Mouse (Mus musculus) heart, embryonic 12.5 days (tissue): ENCODE results near the gene Vmn1r40. TPM values are rescaled to one million over a fixed set of nuclear protein-coding genes. Genes with fewer than 3 reads are reported as not detected.

Source experiments
- ATAC-seq: fragments of 200-750 bp; cut with Nextera tagmentation; 2 replicates; pipeline ENCODE4 v1.8.0; 2017; ENCODE audit warnings: moderate TSS enrichment, moderate library complexity; ENCODE audit not compliant: insufficient number of reproducible peaks, low FRiP score
- H3K27ac ChIP-seq: fragments of 300-500 bp; sonication (generic); 2 replicates; pipeline ENCODE4 v1.5.1; 2016; ENCODE audit warnings: mild to moderate bottlenecking, moderate library complexity; ENCODE audit not compliant: poor library complexity, severe bottlenecking
- H3K27me3 ChIP-seq: fragments of 300-500 bp; sonication (generic); replicated peaks from 2 replicates; pipeline ENCODE4 v1.6.1; 2016; ENCODE audit warnings: mild to moderate bottlenecking, moderate library complexity
- H3K36me3 ChIP-seq: fragments of 300-500 bp; sonication (generic); 2 replicates; pipeline ENCODE4 v1.6.1; 2016; ENCODE audit warnings: mild to moderate bottlenecking, moderate library complexity
- H3K4me1 ChIP-seq: fragments of 300-500 bp; sonication (generic); replicated peaks from 2 replicates; pipeline ENCODE4 v1.6.1; 2016; ENCODE audit warnings: mild to moderate bottlenecking
- H3K4me2 ChIP-seq: fragments of 300-500 bp; sonication (generic); 2 replicates; pipeline ENCODE4 v1.6.1; 2016; ENCODE audit warnings: mild to moderate bottlenecking, moderate library complexity
- H3K4me3 ChIP-seq: fragments of 300-500 bp; sonication (generic); 2 replicates; pipeline ENCODE4 v1.5.1; 2016; ENCODE audit warnings: mild to moderate bottlenecking
- H3K9ac ChIP-seq: fragments of 300-500 bp; sonication (generic); 2 replicates; pipeline ENCODE4 v1.6.1; 2016; ENCODE audit warnings: mild to moderate bottlenecking, moderate library complexity
- H3K9me3 ChIP-seq: fragments of 300-500 bp; sonication (generic); replicated peaks from 2 replicates; pipeline ENCODE4 v1.6.1; 2016; ENCODE audit warnings: mild to moderate bottlenecking, moderate library complexity
- WGBS: fragments of 180-500 bp; shearing (Covaris S2); methylation state at CpG from one replicate; pipeline ENCODE4 v1.1.7; 2016; 5-methylcytosine and 5-hydroxymethylcytosine counted together
- polyA plus RNA-seq: library from polyadenylated mRNA; unstranded; fragments of >200 nt; fragmentation: Nextera tagmentation; extraction: Ambion mirVana; gene quantifications from 2 replicates; pipeline ENCODE4 v1.2.1, GENCODE M21; 2016

Gene Vmn1r40
- polyA plus RNA-seq, result not detected in 2 replicates

DNA sequence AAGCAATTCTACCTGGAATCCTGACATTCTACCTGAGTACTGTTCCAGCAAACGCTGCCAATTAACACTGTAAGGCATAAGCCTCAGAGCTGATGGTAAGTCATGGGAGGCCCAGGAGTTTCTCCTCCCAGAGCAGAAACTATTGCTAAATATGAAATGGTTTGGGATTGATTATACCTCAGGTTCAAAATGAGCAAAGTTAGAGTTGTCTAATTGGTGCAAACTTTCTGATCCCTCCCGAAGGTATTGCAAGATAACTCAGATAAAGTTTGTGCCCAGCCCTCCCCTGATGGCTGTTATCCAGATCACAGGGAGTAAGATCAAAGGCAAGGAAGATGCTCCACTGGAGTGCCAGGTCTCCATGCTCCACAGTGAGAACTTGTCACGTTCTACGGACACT, at the start of gene Vmn1r40:
Gene Vmn1r40, plus strand, starts transcription at position 301 of the 400 bp plus-strand sequence.
- no peak within 1 kb of the TSS for H3K9ac ChIP-seq
- H3K27ac ChIP-seq, result no peak within 1 kb of the TSS
- no peak within 1 kb of the TSS for H3K4me2 ChIP-seq
- no peaks in the 10 kb centered on the region for H3K27me3 ChIP-seq
- H3K9me3 ChIP-seq, result peaks cover 8% of the 10 kb centered on the region; the same call in 1 of the 2 replicates
- 75% methylated on average over 4 of the region's 4 CpGs for WGBS
- no peaks in the 10 kb centered on the region for H3K4me1 ChIP-seq
- no peak for ATAC-seq
- no peak within 1 kb of the TSS for H3K4me3 ChIP-seq
- no peaks in the 10 kb centered on the region for H3K36me3 ChIP-seq

DNA sequence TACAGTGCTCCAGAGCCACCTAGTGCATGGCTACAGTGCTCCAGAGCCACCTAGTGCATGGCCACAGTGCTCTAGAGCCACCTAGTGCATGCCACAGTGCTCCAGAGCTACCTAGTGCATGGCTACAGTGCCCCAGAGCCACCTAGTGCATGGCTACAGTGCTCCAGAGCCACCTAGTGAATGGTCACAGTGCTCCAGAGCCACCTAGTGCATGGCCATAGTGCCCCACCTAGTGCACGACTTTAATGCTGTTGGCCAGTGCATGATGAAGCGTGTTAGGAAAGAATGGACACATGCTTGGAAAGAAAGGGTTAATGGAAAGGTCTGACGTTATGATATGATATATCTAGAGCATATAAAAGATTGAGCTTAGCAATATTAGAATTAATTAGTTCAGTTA, 49.0 kb upstream of the Vmn1r40 start:
- 76% methylated on average over 3 of the region's 3 CpGs for WGBS
- H3K4me1 ChIP-seq, result peaks cover 13% of the 10 kb centered on the region; the same call in 1 of the 2 replicates

DNA sequence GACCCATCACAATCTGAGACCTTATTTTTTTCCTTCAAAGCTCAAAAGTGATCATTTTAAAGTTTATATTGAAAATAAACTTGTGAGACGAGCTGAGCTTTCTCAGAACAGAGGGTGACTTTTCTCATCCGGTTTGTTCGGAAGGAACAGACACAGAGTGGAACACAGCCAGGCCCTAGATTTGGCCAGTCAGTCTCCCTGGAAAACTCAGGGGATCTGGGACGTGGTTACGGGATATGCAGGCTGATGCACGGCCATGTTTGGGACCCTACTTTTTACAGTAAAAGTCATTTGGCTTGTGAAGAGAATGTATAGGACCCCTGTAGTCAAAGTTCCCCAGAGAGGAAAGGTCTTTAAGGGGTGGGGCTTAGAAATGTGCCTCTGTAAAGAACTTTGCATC, 48.4 kb upstream of the Vmn1r40 start:
- no peak for ATAC-seq
- Histone ChIP-seq H3K9ac (no peak overlapping the region), H3K27ac (no peak overlapping the region), H3K27me3 (no peaks in the 10 kb centered on the region), H3K4me3 (no peak overlapping the region), H3K4me2 (no peak overlapping the region), H3K36me3 (peaks cover 8% of the 10 kb centered on the region), H3K4me1 (peaks cover 13% of the 10 kb centered on the region; the same call in 1 of the 2 replicates), H3K9me3 (no peaks in the 10 kb centered on the region; the same call in 1 of the 2 replicates)
- WGBS, result 82% methylated on average over 6 of the region's 6 CpGs

More for the DNA sequence above, 49.0 kb upstream of the Vmn1r40 start:
- Histone ChIP-seq H3K4me3 (no peak overlapping the region), H3K27ac (no peak overlapping the region), H3K4me2 (no peak overlapping the region), H3K9ac (no peak overlapping the region), H3K27me3 (no peaks in the 10 kb centered on the region), H3K36me3 (peaks cover 2% of the 10 kb centered on the region), H3K9me3 (no peaks in the 10 kb centered on the region)
- ATAC-seq, result no peak

DNA sequence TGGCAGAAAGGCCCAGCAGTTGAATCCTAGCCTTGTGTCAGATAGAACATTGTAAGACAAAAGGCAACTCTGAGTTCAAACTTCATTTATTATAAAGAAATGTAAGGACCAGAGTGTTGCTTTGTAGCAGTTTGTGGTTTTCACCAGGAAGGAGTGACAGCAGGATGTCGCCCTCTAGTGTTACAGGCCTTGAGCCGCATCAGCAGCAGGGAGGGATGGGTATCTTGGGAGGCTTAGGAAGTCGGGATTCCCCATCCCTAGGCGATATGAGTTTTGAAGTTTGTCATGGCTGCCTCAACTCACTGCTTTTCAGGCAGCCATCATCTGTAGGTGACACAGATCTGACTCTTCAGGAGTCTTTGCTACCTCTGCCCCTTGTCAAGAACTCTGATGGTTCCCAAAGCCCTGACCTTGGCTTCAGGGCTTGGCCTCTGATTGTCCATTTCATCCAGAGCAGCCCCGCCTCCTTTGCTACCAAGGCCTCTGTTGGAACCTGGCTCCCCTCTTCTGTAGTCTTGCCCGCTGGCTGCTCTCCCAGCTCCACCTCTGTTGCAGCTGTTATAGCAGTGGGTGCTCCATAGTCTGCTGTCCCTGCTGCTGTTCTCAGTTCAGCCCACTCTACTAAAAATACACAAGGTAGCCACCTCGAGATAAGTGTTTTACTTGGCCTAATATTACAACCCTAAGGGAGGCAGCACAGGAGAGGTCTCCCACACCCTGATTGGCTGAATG, 47.5 kb upstream of the Vmn1r40 start:
- ATAC-seq, result no peak
- Histone ChIP-seq H3K9me3 (no peaks in the 10 kb centered on the region; the same call in 1 of the 2 replicates), H3K9ac (no peak overlapping the region), H3K4me1 (peaks cover 13% of the 10 kb centered on the region; the same call in 1 of the 2 replicates), H3K36me3 (peaks cover 12% of the 10 kb centered on the region), H3K27ac (peak overlapping the region; percentile 31; the same call in 1 of the 2 replicates), H3K4me3 (no peak overlapping the region), H3K27me3 (no peaks in the 10 kb centered on the region), H3K4me2 (no peak overlapping the region)
- 18% methylated on average over 7 of the region's 7 CpGs for WGBS

DNA sequence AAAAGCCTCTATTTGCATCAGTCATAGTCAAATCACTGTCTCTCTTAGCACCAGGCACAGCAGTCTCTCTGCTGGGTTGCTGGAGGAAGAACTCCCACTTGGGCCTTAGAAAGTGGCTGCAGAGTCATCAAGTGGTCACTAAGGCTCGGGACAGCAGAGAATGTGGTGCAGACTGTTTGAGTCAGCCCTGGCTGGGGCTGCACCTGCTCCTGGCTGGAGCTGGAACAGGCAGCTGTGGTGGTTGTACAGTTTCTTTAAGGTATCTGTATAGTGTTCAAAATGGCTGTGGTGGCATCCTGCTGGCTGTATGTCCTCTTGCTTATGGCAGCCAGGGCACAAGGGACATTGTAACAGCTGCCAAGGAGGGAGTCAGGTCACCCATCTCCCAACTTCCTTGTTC, 46.9 kb upstream of the Vmn1r40 start:
- H3K27ac ChIP-seq, result peak overlapping the region; percentile 31; the same call in 1 of the 2 replicates
- no peak overlapping the region for H3K4me3 ChIP-seq
- H3K27me3 ChIP-seq, result no peaks in the 10 kb centered on the region
- peaks cover 12% of the 10 kb centered on the region for H3K36me3 ChIP-seq
- H3K9me3 ChIP-seq, result no peaks in the 10 kb centered on the region; the same call in 1 of the 2 replicates
- no peak for ATAC-seq
- no peak overlapping the region for H3K4me2 ChIP-seq
- 41% methylated on average over 1 of the region's 1 CpGs for WGBS
- no peak overlapping the region for H3K9ac ChIP-seq
- H3K4me1 ChIP-seq, result peaks cover 16% of the 10 kb centered on the region; the same call in 1 of the 2 replicates

DNA sequence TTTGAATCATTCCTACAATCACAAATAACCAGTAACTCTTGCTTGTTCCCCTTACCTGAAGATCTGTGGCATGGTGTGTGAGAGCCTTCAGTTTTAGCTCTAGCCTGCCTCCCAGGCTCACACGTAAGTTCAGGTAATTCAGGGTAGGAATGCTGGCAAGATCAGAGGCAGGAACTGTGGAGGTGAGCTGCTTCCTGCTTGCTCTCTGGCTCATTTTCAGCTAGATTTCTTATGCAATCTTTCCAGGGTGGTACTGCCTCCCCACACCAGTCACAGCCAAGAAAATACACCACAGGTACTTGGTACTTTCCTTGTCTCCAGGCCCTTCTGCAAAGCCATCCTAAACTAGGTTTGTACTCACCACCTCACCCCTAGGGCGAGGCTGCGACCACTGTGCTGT, 44.8 kb upstream of the Vmn1r40 start:
- Histone ChIP-seq H3K9me3 (no peaks in the 10 kb centered on the region; the same call in 1 of the 2 replicates), H3K4me3 (no peak overlapping the region), H3K27ac (no peak overlapping the region), H3K9ac (no peak overlapping the region), H3K4me1 (peaks cover 18% of the 10 kb centered on the region), H3K27me3 (no peaks in the 10 kb centered on the region), H3K4me2 (no peak overlapping the region), H3K36me3 (peaks cover 12% of the 10 kb centered on the region)
- no peak for ATAC-seq
- whole genome bisulfite sequencing, result 87% methylated on average over 3 of the region's 3 CpGs

DNA sequence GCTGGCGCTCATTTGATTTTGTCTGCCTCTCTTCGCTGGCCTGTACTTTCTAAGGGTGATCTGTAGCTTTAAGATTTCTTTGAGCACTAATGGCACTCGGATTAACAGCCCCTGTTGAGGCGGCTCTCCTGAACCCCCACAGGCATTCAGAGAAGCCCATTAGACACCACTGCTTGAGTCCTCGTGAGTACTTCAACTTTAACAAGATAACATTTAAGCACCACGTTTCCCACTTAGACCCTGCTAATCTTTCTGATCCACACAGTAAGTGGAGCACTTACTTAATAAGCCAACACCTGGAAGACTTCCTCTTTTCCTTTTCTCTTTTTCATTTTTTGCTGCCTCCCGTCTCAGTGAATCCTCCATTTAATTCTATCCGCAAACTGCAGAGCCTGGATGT, 42.2 kb upstream of the Vmn1r40 start:
- peaks cover 12% of the 10 kb centered on the region for H3K36me3 ChIP-seq
- peaks cover 8% of the 10 kb centered on the region for H3K4me1 ChIP-seq
- H3K4me3 ChIP-seq, result no peak overlapping the region
- no peak for ATAC-seq
- H3K27me3 ChIP-seq, result no peaks in the 10 kb centered on the region
- H3K4me2 ChIP-seq, result no peak overlapping the region
- no peak overlapping the region for H3K9ac ChIP-seq
- WGBS, result 41% methylated on average over 8 of the region's 8 CpGs
- no peak overlapping the region for H3K27ac ChIP-seq
- H3K9me3 ChIP-seq, result no peaks in the 10 kb centered on the region; the same call in 1 of the 2 replicates

DNA sequence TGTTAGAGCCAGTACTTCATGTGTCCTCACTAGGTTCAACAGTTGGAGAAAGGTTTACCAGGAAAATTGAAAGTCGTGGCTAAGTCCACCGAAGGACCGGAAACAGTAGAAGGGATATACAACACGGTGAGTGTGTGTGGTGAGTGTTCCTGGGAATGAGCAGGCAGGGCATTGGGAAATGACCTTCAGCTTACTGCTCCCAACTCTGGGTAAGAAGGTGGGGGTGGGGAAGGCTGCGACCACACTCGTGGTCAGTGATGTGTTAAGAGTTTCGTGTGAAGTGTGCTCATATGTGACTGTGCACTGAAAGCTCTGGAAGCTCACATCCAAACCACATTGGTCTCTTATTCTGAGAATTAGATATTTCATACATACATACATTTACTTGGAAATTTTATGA, 41.7 kb upstream of the Vmn1r40 start:
- ATAC-seq, result no peak
- Histone ChIP-seq H3K4me2 (no peak overlapping the region), H3K9me3 (no peaks in the 10 kb centered on the region; the same call in 1 of the 2 replicates), H3K27me3 (no peaks in the 10 kb centered on the region), H3K36me3 (peaks cover 12% of the 10 kb centered on the region), H3K4me1 (peaks cover 4% of the 10 kb centered on the region; the same call in 1 of the 2 replicates), H3K9ac (no peak overlapping the region), H3K27ac (no peak overlapping the region), H3K4me3 (no peak overlapping the region)
- WGBS, result 71% methylated on average over 7 of the region's 7 CpGs

DNA sequence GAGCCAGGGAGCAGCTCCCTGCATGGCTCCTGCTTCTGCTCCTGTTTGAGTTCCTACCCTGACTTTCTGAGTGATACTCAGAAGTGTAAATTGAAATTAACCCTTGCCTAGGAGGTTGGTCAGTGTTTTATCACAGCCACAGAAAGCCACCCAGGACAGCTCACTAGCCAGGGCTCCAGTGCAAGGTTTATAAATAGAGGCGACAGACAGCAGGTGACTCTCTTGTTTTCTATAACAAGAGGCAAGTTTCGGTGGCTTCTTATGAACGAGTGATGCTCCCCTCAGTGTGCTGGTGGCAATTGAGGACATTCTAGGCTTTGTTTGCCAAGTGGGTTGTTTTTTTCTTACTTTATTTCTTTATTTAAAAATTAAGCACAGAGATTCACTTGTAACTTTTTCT, 40.4 kb upstream of the Vmn1r40 start:
- H3K9ac ChIP-seq, result no peak overlapping the region
- 42% methylated on average over 3 of the region's 3 CpGs for WGBS
- no peak overlapping the region for H3K4me2 ChIP-seq
- no peak for ATAC-seq
- no peaks in the 10 kb centered on the region for H3K27me3 ChIP-seq
- no peak overlapping the region for H3K27ac ChIP-seq
- H3K36me3 ChIP-seq, result peaks cover 12% of the 10 kb centered on the region
- peaks cover 4% of the 10 kb centered on the region; the same call in 1 of the 2 replicates for H3K4me1 ChIP-seq
- no peaks in the 10 kb centered on the region; the same call in 1 of the 2 replicates for H3K9me3 ChIP-seq
- H3K4me3 ChIP-seq, result no peak overlapping the region

DNA sequence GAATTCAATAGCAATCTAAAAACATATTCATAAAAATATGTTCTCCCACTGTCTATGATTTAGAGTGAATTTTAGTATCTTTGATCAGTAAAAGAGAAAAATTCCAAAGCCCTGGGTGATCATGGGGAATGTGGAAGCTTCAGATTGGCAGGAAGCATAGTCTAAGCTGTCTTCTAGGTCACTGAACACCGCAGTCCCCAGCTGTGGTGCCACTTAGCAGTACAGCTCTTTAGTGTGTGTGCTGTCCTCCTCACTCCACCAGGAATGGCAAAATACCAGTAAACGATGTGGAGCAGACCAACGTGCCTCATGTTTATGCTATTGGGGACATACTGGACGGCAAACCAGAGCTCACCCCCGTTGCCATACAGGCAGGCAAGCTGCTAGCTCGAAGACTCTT, 37.8 kb upstream of the Vmn1r40 start:
- no peak overlapping the region for H3K4me3 ChIP-seq
- H3K36me3 ChIP-seq, result peaks cover 8% of the 10 kb centered on the region; the same call in 1 of the 2 replicates
- no peak overlapping the region for H3K9ac ChIP-seq
- no peak overlapping the region for H3K4me2 ChIP-seq
- H3K4me1 ChIP-seq, result peaks cover 4% of the 10 kb centered on the region; the same call in 1 of the 2 replicates
- ATAC-seq, result no peak
- H3K27ac ChIP-seq, result no peak overlapping the region
- WGBS, result 81% methylated on average over 6 of the region's 6 CpGs
- no peaks in the 10 kb centered on the region for H3K9me3 ChIP-seq
- H3K27me3 ChIP-seq, result no peaks in the 10 kb centered on the region

DNA sequence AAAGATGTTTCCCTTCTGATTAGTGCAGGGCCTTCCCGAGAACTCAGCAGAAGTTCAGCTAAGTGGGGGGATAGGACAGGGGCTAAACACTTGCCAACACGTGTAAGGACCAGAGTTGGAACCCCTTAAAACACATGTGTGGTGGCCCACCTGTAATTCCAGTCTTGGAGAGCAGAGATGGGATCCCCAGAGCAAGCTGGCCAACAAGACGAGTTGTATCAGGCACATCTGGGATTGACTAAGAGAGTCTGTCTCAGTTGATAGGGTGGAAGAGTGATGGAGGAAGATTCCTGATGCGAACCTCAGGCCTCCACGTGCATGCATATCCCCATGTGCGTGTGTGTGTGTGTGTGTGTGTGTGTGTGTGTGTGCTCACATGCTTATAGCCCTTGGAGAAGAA, 35.9 kb upstream of the Vmn1r40 start:
- H3K27me3 ChIP-seq, result no peaks in the 10 kb centered on the region
- ATAC-seq, result no peak
- peaks cover 19% of the 10 kb centered on the region for H3K36me3 ChIP-seq
- WGBS, result 77% methylated on average over 6 of the region's 6 CpGs
- H3K4me2 ChIP-seq, result no peak overlapping the region
- H3K4me1 ChIP-seq, result no peaks in the 10 kb centered on the region; the same call in 1 of the 2 replicates
- no peak overlapping the region for H3K27ac ChIP-seq
- no peak overlapping the region for H3K9ac ChIP-seq
- peaks cover 3% of the 10 kb centered on the region; the same call in 1 of the 2 replicates for H3K9me3 ChIP-seq
- H3K4me3 ChIP-seq, result no peak overlapping the region
